Mouse (Mus musculus) myocyte (in vitro differentiated cells): ENCODE results near the gene Smpdl3a.

Source experiments
- E2F4 ChIP-seq: IDR thresholded peaks from one replicate; pipeline ENCODE4 v1.6.1; 2011; ENCODE audit warnings: mild to moderate bottlenecking, control low read depth, moderate library complexity; ENCODE audit not compliant: insufficient read depth
- MYOG ChIP-seq, 3 experiments: IDR thresholded peaks; one replicate each; pipeline ENCODE4 v1.6.1; 2011; ENCODE audit warnings: control low read depth in 2 of 3, low read depth in 2 of 3, mild to moderate bottlenecking in 2 of 3; ENCODE audit not compliant: insufficient read length in 2 of 3, control insufficient read depth in 1 of 3, insufficient read depth in 1 of 3
- POLR2A ChIP-seq: IDR thresholded peaks from one replicate; pipeline ENCODE4 v1.6.1; 2011; ENCODE audit warnings: low read depth, mild to moderate bottlenecking, control low read depth, moderate library complexity; ENCODE audit not compliant: insufficient read length
- POLR2AphosphoS2 ChIP-seq: IDR thresholded peaks from one replicate; pipeline ENCODE4 v1.6.1; 2011; ENCODE audit warnings: low read depth, control low read depth; ENCODE audit not compliant: insufficient read length
- REST ChIP-seq: IDR thresholded peaks from one replicate; pipeline ENCODE4 v1.6.1; 2011; ENCODE audit warnings: mild to moderate bottlenecking, control low read depth, moderate library complexity; ENCODE audit not compliant: insufficient read depth, insufficient read length
- USF1 ChIP-seq: IDR thresholded peaks from one replicate; pipeline ENCODE4 v1.6.1; 2011; ENCODE audit warnings: low read depth, mild to moderate bottlenecking, control low read depth, moderate library complexity

GRCm38 (mm10) chr10:57828649-57829048 is 34.5 kb downstream of the Smpdl3a start:
- TF ChIP-seq USF1 = no peak
- no peak for TF ChIP-seq E2F4
- no peak for TF ChIP-seq POLR2AphosphoS2
- no peak for TF ChIP-seq REST
- no peak for TF ChIP-seq POLR2A
- TF ChIP-seq MYOG (IDR thresholded peaks at IDR 0.05; ENCODE audit: control insufficient read depth in 1 of 3, insufficient read depth in 1 of 3, insufficient read length in 2 of 3, low read depth in 2 of 3) = no peak
